Mouse (Mus musculus) CH12.LX (cell line): ENCODE results near the gene Gm2174. TPM values are rescaled to one million over a fixed set of nuclear protein-coding genes. Genes with fewer than 3 reads are reported as not detected.

Source experiments
- DNase-seq: peaks from one replicate; pipeline ENCODE4 v3.0.0-alpha.2; 2013; ENCODE audit errors: extremely low read depth
- H3K27ac ChIP-seq: 2 replicates; pipeline ENCODE4 v1.5.1; 2012; ENCODE audit warnings: low read depth, mild to moderate bottlenecking, control low read depth, moderate library complexity; ENCODE audit not compliant: insufficient read depth
- H3K27me3 ChIP-seq: replicated peaks from 2 replicates; pipeline ENCODE3; 2012; ENCODE audit warnings: inconsistent platforms
- H3K36me3 ChIP-seq, 2 experiments: replicated peaks in 1 of 2; 2 replicates each; pipeline versions ENCODE3 to v1.6.1; 2012; ENCODE audit warnings: inconsistent platforms in 1 of 2, low read length in 1 of 2, mild to moderate bottlenecking in 1 of 2, mixed read lengths in 1 of 2, moderate library complexity in 1 of 2; ENCODE audit not compliant: control insufficient read depth in 1 of 2, insufficient read depth in 1 of 2
- H3K4me1 ChIP-seq, 2 experiments: 2 replicates each; pipeline ENCODE4 v1.6.1; 2012; ENCODE audit warnings: inconsistent platforms in 1 of 2, moderate library complexity in 1 of 2; ENCODE audit not compliant: insufficient read depth in 2 of 2, control insufficient read depth in 1 of 2
- H3K4me2 ChIP-seq: 2 replicates; pipeline ENCODE4 v1.6.1; 2012; ENCODE audit warnings: low read depth, mild to moderate bottlenecking, control low read depth; ENCODE audit not compliant: poor library complexity, insufficient read depth, severe bottlenecking
- H3K4me3 ChIP-seq, 3 experiments: fragments of 150-350 bp in 1 of 3; sonication (generic) in 1 of 3; replicated peaks in 1 of 3; 2 replicates each; pipeline versions ENCODE3 to v1.5.1; 2011 to 2012; ENCODE audit warnings: low read depth in 2 of 3, low read length in 2 of 3, mild to moderate bottlenecking in 2 of 3, moderate library complexity in 2 of 3, control low read depth in 1 of 3, improper control_type of control experiment in 1 of 3, inconsistent platforms in 1 of 3, mixed read lengths in 1 of 3; ENCODE audit not compliant: poor library complexity in 1 of 3
- H3K79me2 ChIP-seq: replicated peaks from 2 replicates; pipeline ENCODE4 v1.6.1; 2012; ENCODE audit warnings: mild to moderate bottlenecking, moderate library complexity; ENCODE audit not compliant: control insufficient read depth, poor library complexity, insufficient read depth, severe bottlenecking; ENCODE audit errors: extremely low read depth
- H3K9ac ChIP-seq: 2 replicates; pipeline ENCODE4 v1.6.1; 2012; ENCODE audit warnings: low read depth, mild to moderate bottlenecking, control low read depth, moderate library complexity; ENCODE audit not compliant: insufficient read depth
- H3K9me3 ChIP-seq: replicated peaks from 2 replicates; pipeline ENCODE3; 2012; ENCODE audit warnings: low read length, inconsistent platforms, mixed read lengths
- CHD1 ChIP-seq: IDR thresholded peaks from 2 replicates; pipeline ENCODE4 v1.6.1; 2012; ENCODE audit warnings: low read depth, low read length, improper control_type of control experiment, inconsistent platforms
- CTCF ChIP-seq, 2 experiments: IDR thresholded peaks in 1 of 2; conservative IDR thresholded peaks in 1 of 2; 2 replicates each; pipeline ENCODE4 v1.5.1; 2011 to 2012; ENCODE audit warnings: low read depth in 2 of 2, low read length in 2 of 2, improper control_type of control experiment in 1 of 2, inconsistent platforms in 1 of 2, mild to moderate bottlenecking in 1 of 2, moderate library complexity in 1 of 2
- ELF1 ChIP-seq: IDR thresholded peaks from 2 replicates; pipeline ENCODE4 v1.6.1; 2014; ENCODE audit warnings: low read depth, mild to moderate bottlenecking, inconsistent platforms, low read length, improper control_type of control experiment
- EP300 ChIP-seq: IDR thresholded peaks from 2 replicates; pipeline ENCODE4 v1.6.1; 2011; ENCODE audit warnings: low read length, improper control_type of control experiment
- GABPA ChIP-seq: IDR thresholded peaks from 2 replicates; pipeline ENCODE4 v1.6.1; 2012; ENCODE audit warnings: low read depth, low read length, improper control_type of control experiment, inconsistent platforms; ENCODE audit not compliant: insufficient replicate concordance
- HCFC1 ChIP-seq: IDR thresholded peaks from 2 replicates; pipeline ENCODE4 v1.6.1; 2012; ENCODE audit warnings: low read depth, mild to moderate bottlenecking, inconsistent platforms, low read length, improper control_type of control experiment
- JUN ChIP-seq: IDR thresholded peaks from 2 replicates; pipeline ENCODE4 v1.6.1; 2011; ENCODE audit warnings: low read depth, mild to moderate bottlenecking, low read length, improper control_type of control experiment, moderate library complexity; ENCODE audit not compliant: insufficient read depth
- KAT2A ChIP-seq: IDR thresholded peaks from 2 replicates; pipeline ENCODE4 v1.6.1; 2012; ENCODE audit warnings: low read length, improper control_type of control experiment, inconsistent platforms; ENCODE audit not compliant: insufficient replicate concordance
- MYC ChIP-seq: IDR thresholded peaks from 2 replicates; pipeline ENCODE4 v1.6.1; 2011; ENCODE audit warnings: low read depth, mild to moderate bottlenecking, improper control_type of control experiment, low read length
- NELFE ChIP-seq: IDR thresholded peaks from 2 replicates; pipeline ENCODE4 v1.6.1; 2011; ENCODE audit warnings: low read depth, low read length, improper control_type of control experiment
- NRF1 ChIP-seq: IDR thresholded peaks from 2 replicates; pipeline ENCODE4 v1.6.1; 2014; ENCODE audit warnings: low read depth, mild to moderate bottlenecking, inconsistent platforms, low read length, improper control_type of control experiment, moderate library complexity
- RAD21 ChIP-seq: IDR thresholded peaks from 2 replicates; pipeline ENCODE4 v1.6.1; 2011; ENCODE audit warnings: low read depth, mild to moderate bottlenecking, low read length, improper control_type of control experiment, moderate library complexity
- RCOR1 ChIP-seq: conservative IDR thresholded peaks from 2 replicates; pipeline ENCODE4 v1.6.1; 2012; ENCODE audit warnings: low read depth, mild to moderate bottlenecking, inconsistent platforms, low read length, improper control_type of control experiment
- SIN3A ChIP-seq: IDR thresholded peaks from 2 replicates; pipeline ENCODE4 v1.6.1; 2012; ENCODE audit warnings: low read length, improper control_type of control experiment, inconsistent platforms
- SMC3 ChIP-seq: IDR thresholded peaks from 2 replicates; pipeline ENCODE4 v1.6.1; 2011; ENCODE audit warnings: low read depth, low read length, improper control_type of control experiment
- UBTF ChIP-seq: IDR thresholded peaks from 2 replicates; pipeline ENCODE4 v1.6.1; 2012; ENCODE audit warnings: low read depth, mild to moderate bottlenecking, inconsistent platforms, low read length, improper control_type of control experiment, moderate library complexity
- USF1 ChIP-seq: IDR thresholded peaks from 2 replicates; pipeline ENCODE4 v1.6.1; 2014; ENCODE audit warnings: low read depth, mild to moderate bottlenecking, inconsistent platforms, low read length, improper control_type of control experiment
- USF2 ChIP-seq: conservative IDR thresholded peaks from 2 replicates; pipeline ENCODE4 v1.6.1; 2011; ENCODE audit warnings: low read depth, low read length, improper control_type of control experiment
- dilution Hi-C: fragments of 300-500 bp; cut with MboI; formaldehyde crosslinking; loops from 2 replicates; pipeline ENCODE4 v1.14.3; 2020; ENCODE audit warnings: low sequenced_read_pairs; ENCODE audit not compliant: extremely low pct_unique_long_range_greater_than_20kb, extremely low pct_ligation_motif_present
- in situ Hi-C: fragments of 300-500 bp; cut with MboI; formaldehyde crosslinking; loops from 3 replicates; pipeline ENCODE4 v1.14.3; 2019; ENCODE audit warnings: low sequenced_read_pairs, low pct_ligation_motif_present, low pct_unique_long_range_greater_than_20kb, mixed read lengths
- polyA plus RNA-seq: library from polyadenylated mRNA; unstranded; fragments of >175 nt; gene quantifications from 2 replicates; pipeline ENCODE4 v1.2.1, GENCODE M21; 2012; ENCODE audit warnings: low read depth; ENCODE audit not compliant: insufficient read length
- total RNA-seq, 2 experiments: library from RNA; depleted of rRNA; stranded (reverse); fragments of 300-350 nt in 1 of 2; fragments of >200 nt in 1 of 2; gene quantifications; 2 replicates each; pipeline ENCODE4 v1.2.3; 2012 to 2014

The Gm2174 gene
- total and polyA plus RNA-seq, 3 experiments: 1.5 TPM; not detected in 2

- H3K36me3 ChIP-seq: no peaks in the 10 kb centered on the region
- no peak for TF ChIP-seq NELFE
- TF ChIP-seq KAT2A: no peak
- TF ChIP-seq HCFC1: no peak
- TF ChIP-seq USF1: no peak
- TF ChIP-seq RCOR1: no peak
- TF ChIP-seq RAD21: no peak
- no peak for TF ChIP-seq SIN3A
- TF ChIP-seq JUN: no peak
- TF ChIP-seq CTCF (conservative IDR thresholded peaks at IDR 0.05 in 1 of 2, IDR thresholded peaks at IDR 0.05 in 1 of 2; ENCODE audit: low read depth in 2 of 2, low read length in 2 of 2): no peak
- TF ChIP-seq NRF1: no peak
- no peak for TF ChIP-seq ELF1
- H3K4me3 ChIP-seq: no peak overlapping the region
- in situ Hi-C loops: no loop called here
- no peak overlapping the region for H3K27ac ChIP-seq
- DNase-seq: no peak
- H3K27me3 ChIP-seq: no peaks in the 10 kb centered on the region
- H3K9ac ChIP-seq: no peak overlapping the region
- no peaks in the 10 kb centered on the region for H3K79me2 ChIP-seq
- H3K9me3 ChIP-seq: no peaks in the 10 kb centered on the region
- H3K4me2 ChIP-seq: no peak overlapping the region
- H3K4me1 ChIP-seq: peaks cover 0 to 5% of the 10 kb centered on the region in 2 experiments; a peak in 2 of 4 replicates
- dilution Hi-C loops: no loop called here
These were observed 31.5 kb upstream of the Gm2174 start for GRCm38 (mm10) chrX:56416277-56416676.

DNA sequence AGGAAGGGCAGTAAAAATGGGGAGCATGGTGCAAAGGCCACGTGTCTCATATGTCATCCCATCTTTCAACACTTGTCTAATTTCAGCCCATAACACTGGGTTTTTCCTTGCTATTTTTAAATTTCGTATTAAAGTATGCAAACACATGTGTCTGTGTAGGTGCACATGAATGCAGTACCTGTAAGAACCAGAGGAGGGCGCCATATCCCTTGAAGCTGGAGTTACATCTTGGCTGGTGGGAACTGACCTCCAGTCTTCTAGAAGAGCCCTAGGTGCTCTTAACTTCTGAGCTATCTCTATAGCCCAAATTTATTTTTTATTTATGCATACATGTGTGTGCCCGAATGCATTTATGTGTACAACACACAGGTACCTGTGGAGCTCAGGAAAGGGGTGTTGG, 30.2 kb upstream of the Gm2174 start:
- dilution Hi-C loops: no loop called here

DNA sequence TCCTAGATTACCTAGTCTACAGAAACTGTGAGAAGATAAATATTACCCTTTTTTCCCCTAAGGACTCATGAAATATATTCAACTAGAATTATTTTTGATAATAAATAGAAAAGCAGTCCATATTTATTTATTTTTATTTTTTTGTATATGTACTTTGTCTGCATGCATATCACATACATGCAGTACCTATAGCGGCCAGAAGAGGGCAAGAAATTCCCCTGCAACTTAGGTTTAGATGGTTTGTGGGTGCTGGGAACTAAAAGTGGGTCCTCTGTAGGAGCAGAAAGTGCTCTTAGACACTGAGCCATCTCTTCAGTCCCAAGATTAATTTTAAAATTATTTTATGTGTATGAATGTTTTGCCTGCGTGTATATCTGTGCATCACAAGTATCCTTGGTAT, 17.2 kb upstream of the Gm2174 start:
- in situ Hi-C loops: loop anchor here (10.0 kb wide), 1 partner anchor 54 kb away; no protein-coding TSS in a partner anchor
- no peak overlapping the region for H3K4me3 ChIP-seq
- no peak for DNase-seq
- H3K9ac ChIP-seq: no peak overlapping the region
- H3K9me3 ChIP-seq: no peaks in the 10 kb centered on the region
- peaks cover under 1 to 5% of the 10 kb centered on the region in 2 experiments; a peak in 2 of 4 replicates for H3K4me1 ChIP-seq
- H3K79me2 ChIP-seq: no peaks in the 10 kb centered on the region
- no peak overlapping the region for H3K4me2 ChIP-seq
- TF ChIP-seq CTCF (conservative IDR thresholded peaks at IDR 0.05 in 1 of 2, IDR thresholded peaks at IDR 0.05 in 1 of 2; ENCODE audit: low read depth in 2 of 2, low read length in 2 of 2): 0 out of 4 replicates have a peak, but pooled peaks have one; percentile 24 to 27
- TF ChIP-seq CHD1: no peak
- TF ChIP-seq SMC3: peak; percentile 27; the same call in 1 of the 2 replicates
- no peak for TF ChIP-seq USF2
- no peak for TF ChIP-seq SIN3A
- H3K27ac ChIP-seq: no peak overlapping the region
- dilution Hi-C loops: no loop called here
- no peaks in the 10 kb centered on the region for H3K27me3 ChIP-seq
- H3K36me3 ChIP-seq: no peaks in the 10 kb centered on the region

More for the DNA sequence above, 30.2 kb upstream of the Gm2174 start:
- DNase-seq: peak; percentile 22
- Histone ChIP-seq H3K27me3 (no peaks in the 10 kb centered on the region), H3K9ac (no peak overlapping the region), H3K4me2 (no peak overlapping the region), H3K4me1 (peaks cover 0 to 5% of the 10 kb centered on the region in 2 experiments; a peak in 2 of 4 replicates), H3K9me3 (no peaks in the 10 kb centered on the region), H3K4me3 (no peak overlapping the region), H3K79me2 (no peaks in the 10 kb centered on the region), H3K27ac (no peak overlapping the region), H3K36me3 (no peaks in the 10 kb centered on the region)
- TF ChIP-seq MYC (no peak), CTCF (conservative IDR thresholded peaks at IDR 0.05 in 1 of 2, IDR thresholded peaks at IDR 0.05 in 1 of 2; ENCODE audit: low read depth in 2 of 2, low read length in 2 of 2) (peak; percentile 7 to 40; a peak in 2 of 4 replicates), SIN3A (no peak), GABPA (no peak), EP300 (no peak), SMC3 (no peak), UBTF (no peak), RCOR1 (no peak)
- in situ Hi-C loops: no loop called here
